Mouse (Mus musculus) embryonic fibroblast, embryonic 13.5 days (primary cell): ENCODE data around the gene Lrrc4.

Experiments used
- CTCF ChIP-seq: IDR thresholded peaks from 2 replicates; pipeline ENCODE4 v1.5.1; 2011; ENCODE audit warnings: mild to moderate bottlenecking, control low read depth, low read length, moderate library complexity, borderline replicate concordance; ENCODE audit not compliant: insufficient read depth
- POLR2A ChIP-seq: IDR thresholded peaks from 2 replicates; pipeline ENCODE4 v1.6.1; 2011; ENCODE audit warnings: low read depth, mild to moderate bottlenecking, control low read depth, low read length, moderate library complexity

DNA sequence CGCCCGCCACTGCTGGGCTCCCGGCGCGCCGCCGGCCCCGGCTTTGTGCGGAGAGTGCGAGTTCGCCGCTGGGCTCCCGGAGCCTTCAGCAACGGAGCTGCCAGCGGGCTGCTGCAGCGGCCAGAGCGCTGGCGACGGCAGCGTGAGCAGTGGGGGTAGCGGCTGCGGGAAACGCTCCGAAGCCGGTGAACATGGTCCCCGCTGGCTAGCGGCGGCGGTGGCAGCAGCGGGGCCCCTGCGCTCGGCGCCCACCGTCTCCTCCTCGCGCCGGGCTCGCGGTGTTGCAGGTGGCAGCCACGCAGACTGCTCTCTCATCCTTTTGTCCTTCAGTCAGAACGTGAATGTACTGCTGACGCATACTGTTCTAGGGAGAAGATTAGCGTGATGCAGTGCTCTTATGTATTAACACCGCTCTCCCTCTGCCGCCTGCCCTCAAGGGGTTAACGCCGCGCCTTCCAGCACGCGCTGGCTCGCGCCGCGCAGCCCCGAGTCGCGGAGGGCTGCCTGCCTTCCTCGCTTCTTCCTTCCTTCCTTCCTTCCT, 1.3 kb upstream of the Lrrc4 start:
- TF ChIP-seq POLR2A (no peak), CTCF (no peak)
